Mouse (Mus musculus) B cell, adult 2 months (primary cell): ENCODE measurements around the gene Neurod2.

Experiments
- DNase-seq, 2 experiments: peaks; one replicate each; pipeline ENCODE4 v3.0.0; 2022

The Neurod2 gene

DNA sequence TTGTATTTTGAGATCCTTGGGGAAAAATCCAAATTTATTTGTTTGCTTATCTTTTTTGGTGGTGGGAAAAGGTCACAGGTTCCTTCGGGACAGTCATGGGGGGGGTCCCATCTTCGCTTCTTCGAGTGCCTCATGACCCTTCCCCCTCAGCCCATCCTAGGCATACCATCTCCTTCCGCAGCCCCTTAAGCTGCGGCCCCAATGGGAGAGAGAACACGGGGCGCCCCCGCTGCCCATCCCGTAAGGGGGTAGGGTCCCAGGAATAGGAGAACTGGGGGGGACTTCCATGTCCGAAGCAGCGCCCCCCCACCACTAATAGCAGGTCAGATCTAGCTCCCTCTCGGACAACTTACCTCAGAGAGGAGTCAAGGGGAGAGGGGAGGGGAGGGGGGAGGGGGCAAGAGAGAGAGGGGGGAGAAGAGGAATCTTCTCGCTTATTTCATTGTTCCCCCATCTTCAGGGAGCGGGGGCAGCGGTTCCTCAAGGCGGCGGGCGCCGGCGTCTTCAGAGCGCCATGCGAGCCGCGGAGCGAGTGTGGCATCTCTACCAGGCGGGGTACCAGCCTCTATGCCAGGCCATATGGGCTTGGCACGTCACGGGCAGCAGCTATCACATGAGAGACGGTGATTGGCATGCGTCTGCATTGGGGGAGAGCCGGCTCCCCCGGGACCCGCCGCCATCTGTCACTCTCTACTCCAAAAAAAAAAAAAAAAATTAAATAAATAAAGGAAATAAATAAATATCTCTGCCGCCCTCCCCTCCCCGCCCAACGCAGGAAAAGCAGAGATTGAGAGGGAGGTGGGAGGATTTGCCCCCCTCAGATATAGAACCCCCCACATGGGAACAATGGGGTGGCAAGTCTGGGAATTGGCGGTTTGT lies at the start of gene Neurod2:
Gene Neurod2 (minus strand): TSS at position 568 of the 879 bp plus-strand sequence.
- peak; percentile 36 to 44 for DNase-seq

DNA sequence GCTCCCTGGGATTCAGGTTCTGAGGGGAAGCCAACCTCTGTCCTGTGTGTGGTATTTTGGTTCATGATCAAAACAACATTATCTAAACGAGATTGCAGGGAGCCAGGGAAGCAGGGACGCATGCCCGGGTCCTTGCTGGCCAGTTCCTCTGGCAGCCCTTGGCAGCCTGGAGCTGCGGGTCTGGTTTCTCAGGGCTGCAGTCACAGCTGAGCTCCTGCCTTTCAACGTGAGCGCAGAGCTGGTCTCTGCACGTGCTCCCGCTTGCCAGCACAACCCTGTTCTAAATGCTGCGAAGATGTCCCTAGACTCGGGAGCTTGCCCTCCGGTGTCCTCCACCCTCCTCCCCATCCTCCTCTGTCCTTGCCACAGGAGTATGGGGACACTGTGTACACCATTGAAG lies 48.3 kb upstream of the Neurod2 start:
- no peak for DNase-seq

DNA sequence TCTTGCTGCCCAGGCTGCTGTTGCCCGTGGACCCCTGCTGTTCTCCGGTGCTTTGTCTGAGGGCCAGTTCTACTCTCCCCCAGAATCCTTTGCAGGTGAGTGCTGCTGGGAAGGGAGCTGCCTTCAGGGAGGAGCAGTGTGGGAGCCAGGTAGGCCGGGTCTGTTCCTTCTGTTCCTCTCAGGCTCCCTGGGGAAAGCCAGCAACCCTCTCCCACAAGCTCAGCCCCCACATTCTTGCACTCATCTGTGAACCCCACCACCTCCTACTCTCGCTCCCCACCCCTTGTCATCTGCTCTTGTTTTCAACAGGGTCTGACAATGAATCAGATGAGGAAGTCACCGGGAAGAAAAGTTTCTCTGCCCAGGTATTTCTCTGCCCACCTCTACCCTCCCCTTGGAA lies 47.3 kb upstream of the Neurod2 start:
- DNase-seq = no peak

DNA sequence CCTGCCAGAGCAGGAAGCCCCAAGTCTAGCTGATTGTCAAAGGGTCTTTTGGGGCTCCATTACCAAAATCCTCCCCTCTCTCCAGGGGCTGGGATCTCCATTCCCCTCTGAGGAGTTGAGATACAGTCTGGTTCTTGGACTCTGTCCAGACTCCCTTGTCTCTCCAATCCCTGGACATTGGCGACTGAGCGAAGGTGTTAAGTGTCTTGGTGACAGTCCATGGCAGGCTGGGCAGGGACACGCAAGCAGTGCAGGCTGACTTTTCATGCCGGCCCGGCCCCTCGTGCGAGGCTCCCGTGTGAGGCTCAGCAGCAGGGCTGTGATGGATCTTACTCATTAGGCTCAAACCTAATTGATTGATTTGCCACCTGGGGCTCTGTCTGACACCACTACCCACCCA lies 44.8 kb upstream of the Neurod2 start:
- no peak for DNase-seq

DNA sequence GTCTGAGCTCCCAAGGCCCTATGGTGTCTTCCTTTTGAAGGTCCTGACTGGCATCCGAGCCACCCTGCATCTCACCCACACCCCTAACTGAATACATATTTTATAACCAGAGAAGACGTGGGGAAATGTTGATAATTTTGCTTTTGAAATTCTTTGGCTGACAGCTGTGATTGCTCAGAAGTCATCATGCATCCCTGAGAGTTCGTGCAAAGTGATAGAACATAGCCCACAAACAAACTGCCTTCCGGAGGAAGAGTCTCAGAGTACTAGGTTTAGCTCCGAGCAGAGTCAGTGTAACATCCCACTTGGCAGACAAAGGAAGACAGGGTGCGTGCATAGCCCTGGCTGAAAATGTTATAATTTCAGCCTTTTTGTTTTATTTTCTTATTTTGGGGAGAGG lies 43.8 kb upstream of the Neurod2 start:
- no peak for DNase-seq

DNA sequence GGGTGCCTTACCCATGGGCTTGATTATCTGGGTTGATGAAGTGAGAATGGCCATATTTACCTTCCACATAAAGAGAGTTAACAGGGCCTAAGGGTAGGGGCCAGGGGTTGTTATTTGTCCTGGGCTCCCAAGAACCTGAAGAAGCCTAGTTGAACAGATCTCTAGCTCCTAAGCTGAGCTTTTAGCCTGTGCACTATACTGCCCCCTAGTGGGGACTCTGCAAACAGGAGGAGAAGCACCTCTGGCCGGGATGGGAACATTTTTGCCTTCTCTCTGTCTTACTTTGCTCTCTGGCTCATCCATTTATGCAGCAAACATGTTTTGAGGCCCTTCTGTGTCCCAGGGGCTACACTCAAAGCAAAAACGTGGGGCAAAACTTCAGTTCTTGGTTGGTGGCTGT lies 43.0 kb upstream of the Neurod2 start:
- peak; percentile 78 for DNase-seq

DNA sequence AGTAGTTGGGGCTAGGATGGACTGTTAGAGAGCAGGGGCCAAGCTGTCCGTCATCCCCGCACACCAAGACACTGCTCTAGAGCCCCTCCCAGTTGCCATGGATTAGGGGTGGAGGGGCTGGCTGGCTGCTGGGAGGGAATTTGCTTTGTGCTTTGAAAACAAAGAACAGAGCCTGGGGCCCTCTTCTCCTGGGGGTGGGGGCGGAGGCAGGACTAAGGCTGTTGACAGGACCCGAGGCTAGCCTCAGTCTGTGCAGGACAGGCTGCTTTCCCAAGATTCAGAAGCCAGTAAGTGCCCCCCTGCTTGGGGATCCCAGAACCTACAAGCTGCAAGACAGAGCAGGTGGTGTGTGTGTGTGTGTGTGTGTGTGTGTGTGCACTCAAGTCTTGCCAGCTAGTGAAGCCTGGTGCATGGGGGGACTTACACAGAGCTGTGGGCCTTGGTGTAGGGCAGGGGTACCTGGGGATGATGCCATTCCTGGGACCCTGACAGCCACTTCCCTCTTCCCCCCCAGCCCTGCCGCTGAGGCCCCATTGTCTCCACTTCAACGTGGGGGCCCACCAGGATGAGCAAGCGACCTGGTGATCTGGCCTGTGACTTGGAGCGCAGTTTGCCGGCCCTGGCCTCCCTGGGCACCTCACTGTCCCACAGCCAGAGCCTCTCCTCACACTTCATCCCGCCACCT lies 42.2 kb upstream of the Neurod2 start:
- DNase-seq = no peak

DNA sequence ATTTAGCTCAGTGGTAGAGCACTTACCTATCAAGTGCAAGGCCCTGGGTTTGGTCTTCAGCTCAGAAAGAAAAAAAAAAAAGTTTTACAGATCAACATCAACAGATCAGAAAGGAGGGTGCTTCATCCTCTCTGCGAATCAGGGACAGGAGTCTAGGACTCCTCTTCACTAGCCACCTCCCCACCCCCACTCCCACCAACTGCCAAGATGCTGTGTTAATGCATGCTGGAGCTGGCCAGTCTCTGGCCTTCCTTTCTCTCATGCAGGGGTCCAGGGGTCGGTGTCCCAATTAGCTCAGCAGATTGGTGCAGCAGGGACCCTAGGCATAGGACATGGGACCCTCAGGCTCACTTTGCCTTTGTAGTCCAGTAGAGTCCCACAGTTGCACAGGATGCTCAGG lies 41.1 kb upstream of the Neurod2 start:
- no peak for DNase-seq

DNA sequence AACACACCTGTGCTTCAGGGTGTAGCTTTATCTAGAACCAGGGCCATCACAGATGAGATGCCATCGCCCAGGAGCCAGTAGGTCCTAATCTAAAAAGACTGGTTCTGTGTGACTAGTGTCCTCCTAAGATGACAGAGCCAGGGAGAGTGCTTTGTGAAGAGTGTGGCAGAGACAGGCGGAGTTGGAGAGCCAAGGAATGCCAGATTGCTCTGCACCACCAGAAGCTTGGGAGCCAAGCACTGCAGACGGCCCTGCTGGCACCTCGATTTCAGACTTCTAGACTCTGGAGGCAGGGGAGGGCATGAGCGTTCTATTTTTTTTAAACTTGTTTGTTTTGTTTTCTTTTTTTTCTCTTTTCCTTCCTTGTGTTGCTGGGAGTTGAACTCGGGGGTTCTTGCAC lies 39.9 kb upstream of the Neurod2 start:
- no peak for DNase-seq

DNA sequence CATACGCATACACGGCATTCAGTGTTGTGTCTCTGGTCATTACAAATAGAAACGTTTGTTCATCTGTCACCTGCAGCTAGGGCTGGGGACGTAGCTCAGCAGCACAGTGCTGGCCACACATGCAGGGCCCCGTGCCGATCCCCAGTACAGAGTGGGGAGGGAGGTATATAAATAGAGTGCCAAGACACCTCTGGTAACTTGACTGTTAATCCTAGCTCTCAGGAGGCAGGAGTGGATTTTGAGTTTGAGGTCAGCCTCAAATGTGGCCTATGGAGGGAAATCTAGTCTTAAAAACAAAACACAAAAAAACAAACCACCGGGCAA lies 38.4 kb upstream of the Neurod2 start:
- no peak for DNase-seq

DNA sequence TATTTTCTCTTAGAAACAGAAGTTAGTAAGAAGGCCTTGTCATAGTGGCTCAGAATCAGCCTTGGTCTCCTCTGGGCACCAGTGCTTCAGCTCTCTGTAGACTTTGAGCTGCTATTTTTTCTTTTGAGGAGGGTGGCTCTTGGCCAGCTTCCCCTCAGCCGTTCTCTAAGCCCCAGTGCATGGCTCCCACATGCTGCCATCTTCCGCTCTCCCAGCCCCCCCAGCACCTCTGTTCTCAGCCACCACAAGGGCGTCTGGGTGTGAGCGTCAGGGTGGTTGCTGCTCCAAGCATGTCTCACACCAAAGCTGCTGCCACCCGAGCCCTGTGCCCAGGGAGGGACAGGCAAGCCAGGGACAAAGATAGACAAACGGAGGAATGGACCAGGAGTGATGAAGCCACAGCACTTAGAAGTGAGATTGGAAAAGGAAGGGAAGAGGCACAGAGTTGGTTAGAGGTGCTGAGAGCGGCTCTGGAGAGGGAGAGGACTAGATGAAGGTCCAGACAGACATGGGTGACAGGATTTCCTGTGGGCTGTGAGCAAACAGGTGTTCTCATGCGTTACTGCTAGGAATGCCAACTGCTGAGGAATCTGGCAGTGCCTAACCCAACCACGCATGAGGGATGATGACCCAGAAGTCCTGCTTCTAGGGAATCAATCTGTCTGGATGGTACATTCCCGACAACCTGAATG lies 37.9 kb upstream of the Neurod2 start:
- no peak for DNase-seq

DNA sequence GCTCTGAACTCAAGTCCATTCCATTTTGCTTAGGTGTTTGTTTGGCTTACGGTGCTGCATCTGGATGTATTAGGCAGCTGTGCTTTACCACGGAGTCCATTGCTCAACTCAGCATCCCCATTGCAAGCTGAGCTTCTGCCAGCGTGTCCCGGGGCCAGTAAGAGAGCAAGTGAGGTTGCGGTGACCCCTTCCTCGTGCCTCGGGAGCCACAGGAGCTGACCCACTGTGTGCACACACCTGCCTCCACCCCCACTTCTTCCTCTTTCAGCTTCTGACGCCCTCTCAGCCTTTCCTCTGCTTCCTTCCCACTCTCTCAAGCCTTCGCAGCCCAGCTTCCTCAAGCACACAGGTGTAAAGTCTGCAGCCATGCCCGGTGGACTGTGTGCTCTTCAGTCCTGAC lies 36.8 kb upstream of the Neurod2 start:
- no peak for DNase-seq

DNA sequence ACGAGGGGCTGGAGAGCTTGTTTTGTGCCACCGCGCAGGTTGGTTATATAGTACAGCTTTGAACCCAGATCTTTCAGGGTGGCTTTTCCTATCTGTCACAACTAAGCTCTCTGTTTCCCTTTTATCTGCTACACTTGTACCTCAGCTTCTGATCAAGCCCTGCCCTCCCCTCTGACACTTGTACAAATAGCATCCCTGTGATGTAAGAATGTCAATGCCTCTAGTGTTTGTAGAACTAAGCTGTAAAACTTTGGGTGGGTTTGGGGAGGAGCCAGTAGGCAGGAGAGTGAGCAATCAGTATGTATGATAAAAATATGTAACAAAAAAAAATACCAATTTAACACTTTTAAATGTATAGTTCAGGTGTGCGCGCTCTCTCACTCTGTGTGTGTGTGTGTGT lies 35.0 kb upstream of the Neurod2 start:
- no peak for DNase-seq

DNA sequence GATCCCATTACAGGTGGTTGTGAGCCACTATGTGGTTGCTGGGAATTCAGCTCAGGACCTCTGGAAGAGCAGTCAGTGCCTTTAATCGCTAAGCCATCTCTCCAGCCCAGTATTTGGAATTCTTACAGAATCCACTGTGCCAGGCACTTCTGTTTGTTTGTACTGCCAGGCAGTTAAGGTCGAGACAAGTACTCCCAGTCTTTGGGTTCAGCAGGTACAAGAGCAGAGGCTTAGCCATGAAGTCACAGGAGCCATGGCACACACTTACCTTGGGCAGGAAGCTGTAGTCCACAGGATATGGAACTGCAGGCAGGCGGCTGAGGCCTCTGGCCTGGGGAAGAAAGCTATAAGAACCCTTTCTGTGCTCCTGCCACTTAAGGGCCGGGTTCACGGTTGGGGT lies 34.4 kb upstream of the Neurod2 start:
- no peak for DNase-seq

DNA sequence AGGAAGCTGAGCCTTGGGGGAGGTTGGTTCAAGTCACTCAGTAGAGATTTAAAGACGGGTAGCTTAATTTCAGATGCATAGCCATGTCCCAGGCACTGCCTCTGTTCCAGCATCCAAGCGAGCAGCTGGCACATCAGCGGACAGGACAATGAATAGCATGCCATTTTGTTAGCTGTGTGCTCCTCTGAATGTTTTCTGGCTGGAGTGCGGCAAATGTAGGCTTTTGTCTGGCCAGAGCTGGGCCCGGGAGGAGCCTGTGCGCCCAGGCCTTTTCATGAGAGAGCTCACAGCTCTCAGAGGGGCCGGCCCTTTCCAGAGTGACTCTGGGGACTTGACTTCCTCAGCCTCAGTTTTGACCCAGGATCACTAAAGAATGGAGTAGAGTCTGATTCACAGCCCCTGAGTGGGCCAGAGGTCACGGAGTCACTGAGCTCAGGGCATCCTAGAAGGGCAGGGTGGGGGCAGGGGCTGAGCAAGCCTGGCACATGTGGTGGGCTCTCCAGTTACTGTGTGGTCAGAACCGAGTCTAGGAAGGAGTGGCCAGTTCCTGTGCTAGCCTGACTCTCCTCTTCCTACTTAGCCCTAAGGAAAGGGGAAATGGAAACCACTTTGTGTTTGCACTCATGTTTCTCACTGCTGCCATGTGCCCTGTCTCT lies 31.5 kb upstream of the Neurod2 start:
- DNase-seq = no peak

DNA sequence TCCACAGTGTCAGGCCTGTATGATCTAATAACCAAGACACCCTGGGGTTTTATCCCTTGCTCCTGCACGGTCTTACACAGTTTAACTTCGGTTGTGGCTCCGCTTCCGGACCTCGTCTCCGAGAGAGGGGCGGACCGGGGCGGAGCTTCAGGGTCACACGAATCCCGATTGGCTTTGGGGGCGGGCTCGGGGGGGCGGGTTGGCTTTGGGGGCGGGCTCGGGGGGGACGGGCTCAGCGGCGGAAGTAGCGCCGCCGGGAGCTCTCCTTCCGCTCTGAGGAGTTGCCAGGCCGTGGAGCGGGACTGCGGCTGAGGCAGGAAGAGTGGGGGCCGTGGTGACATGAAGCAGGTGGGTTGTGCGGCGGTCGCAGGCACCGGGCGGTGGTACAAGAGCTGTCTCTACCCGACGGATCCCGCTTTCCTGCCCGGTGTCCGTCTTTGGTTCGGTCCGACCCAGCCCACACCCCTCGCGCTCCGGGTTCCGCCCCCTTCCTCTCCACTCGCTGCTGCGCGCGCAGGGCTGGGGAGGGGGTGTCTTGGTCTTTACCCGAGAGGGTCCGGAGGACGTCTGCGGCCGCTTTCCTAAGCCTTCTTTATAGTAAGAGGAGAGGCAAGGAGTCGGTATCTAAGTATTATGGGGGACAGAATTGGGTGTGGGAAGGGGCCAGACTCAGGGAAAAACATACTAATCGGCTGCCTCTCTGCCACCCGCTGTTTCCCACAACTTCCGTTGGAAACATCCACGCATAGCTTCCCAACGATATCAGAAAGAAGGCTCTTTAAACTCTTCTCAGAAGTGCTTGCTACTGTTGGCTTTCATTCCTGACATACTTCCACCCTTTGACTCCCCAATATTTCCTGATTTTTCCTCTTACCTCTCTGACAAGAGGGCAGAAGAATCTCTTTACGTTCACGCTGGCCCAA lies 29.0 kb upstream of the Neurod2 start, which contains the start of gene Stard3:
Gene Stard3 (plus strand): TSS at position 208 of the 923 bp plus-strand sequence.
- DNase-seq = peak; percentile 94 to 95

DNA sequence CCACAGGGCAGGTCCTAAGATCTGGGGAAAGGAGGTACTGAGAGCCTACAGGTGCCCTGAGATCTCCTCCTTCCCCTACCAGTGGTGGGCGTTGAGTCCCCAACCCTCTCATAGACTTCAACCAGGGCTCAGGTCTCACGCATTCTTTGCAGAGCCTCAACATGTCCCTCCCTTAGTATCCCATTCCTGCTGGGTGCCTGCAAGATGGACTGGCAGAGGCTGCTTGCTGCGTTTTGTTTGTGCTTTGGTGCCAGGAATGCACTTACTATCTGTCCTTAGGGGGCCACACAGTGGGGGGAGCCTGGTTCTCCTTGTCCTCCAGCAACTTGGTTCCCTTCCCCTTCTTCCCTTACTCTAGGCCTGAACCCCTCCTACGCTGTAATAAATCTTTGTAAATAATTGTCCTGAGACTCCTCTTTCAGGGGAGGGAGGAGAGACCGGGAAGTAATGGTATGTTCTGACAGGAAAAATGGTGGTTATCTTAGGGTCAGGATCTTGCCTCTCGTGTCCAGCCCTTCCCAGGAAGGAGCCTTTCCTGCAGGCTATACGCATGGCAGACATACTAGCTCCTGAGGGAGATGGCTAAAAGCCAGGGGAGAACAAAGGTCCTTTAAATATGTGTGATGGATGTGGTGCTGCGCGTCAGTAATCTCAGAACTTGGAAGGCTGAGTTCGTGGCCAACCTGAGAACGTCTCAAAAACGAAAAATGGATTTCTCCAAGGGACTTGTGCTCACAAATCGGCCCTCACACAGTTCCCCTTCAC lies 28.1 kb upstream of the Neurod2 start:
- DNase-seq = no peak

DNA sequence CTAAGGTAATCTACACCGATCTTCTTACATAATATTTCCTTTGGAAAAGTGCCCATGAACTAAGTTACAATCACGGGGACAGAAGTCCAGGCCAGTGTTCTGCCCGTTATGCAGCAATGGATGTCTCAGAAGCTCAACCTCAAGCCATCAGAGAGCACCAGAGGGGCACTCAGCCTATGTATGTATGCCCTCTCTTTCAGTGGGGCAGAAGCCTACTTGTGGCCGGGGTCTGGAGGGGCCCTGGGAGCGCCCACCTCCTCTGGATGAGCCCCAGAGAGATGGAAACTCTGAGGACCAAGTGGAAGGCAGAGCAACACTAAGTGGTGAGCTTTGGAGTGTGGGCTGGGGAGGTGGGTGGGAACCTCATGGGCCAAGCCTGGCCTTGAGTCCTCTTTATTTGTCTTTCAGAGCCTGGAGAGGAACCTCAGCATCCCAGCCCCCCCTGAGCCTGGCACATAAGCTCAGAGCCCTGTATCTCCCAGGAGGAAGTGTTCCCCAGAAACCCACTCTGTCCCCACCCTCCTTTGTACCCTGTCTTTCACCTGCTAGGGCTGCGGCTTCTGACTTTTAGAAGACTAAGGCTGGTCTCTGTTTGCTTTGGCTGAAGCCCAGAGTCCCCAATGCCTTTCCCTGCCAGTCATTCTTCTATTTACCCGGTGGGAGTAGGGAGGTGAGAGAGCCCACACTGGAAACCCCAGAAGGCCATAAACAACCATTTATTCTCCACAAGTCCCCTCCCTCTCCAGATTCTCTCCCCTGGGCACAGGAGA lies 27.4 kb upstream of the Neurod2 start:
- DNase-seq = no peak

DNA sequence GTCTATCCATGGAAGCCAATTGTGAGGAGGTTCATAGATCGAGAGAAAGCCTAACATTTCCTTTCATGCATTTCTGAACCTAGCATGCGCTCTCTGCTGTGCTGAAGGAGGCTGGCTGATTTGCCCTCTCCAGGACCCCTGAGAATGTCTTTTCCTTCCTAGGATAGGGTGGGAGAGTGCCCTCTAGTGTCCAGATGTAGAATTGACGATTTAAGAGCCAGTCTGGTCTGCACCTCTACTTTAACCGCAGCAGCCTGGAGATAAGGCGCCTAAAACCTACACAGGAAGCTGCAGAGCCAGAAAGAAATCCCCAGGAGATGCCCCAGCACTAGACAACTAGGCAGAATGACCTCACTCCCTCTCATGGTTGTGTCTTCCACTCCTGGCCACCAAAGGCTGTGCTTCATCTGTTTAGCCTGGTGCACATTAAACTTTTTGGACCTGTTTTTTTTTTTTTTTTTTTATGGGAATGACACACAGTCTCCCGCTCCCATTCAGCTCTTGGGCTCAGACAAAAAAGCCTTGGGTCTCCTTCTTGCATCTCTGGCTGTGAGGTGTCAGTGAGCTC lies 26.4 kb upstream of the Neurod2 start:
- peak; percentile 70 to 72 for DNase-seq

DNA sequence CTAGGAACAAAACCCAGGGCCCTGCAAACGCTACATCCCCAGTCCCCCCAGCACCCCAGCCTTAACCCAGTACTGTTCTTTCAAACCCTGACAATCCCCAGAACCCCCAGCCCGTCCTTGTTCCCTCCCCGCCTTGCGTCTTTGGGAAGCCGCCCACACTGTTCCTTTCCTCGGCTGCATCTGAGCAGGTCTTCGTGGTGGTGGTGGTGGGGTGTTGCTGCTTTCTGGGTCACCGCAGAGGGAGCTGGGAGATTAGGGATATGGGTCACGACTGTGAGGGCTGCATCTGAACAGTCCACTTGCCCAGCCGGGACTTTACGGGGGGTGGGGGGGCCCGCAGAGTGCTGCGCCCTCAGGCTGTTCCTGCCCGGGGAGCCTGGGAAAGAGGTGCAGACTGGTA lies 25.0 kb upstream of the Neurod2 start:
- no peak for DNase-seq
